Mouse (Mus musculus): ENCODE measurements around the gene Aqp11. TPM values are rescaled to one million over a fixed set of nuclear protein-coding genes. Genes with fewer than 3 reads are reported as not detected.

The Aqp11 gene
- polyA plus RNA-seq, 1 experiment = 0.56 TPM

DNA sequence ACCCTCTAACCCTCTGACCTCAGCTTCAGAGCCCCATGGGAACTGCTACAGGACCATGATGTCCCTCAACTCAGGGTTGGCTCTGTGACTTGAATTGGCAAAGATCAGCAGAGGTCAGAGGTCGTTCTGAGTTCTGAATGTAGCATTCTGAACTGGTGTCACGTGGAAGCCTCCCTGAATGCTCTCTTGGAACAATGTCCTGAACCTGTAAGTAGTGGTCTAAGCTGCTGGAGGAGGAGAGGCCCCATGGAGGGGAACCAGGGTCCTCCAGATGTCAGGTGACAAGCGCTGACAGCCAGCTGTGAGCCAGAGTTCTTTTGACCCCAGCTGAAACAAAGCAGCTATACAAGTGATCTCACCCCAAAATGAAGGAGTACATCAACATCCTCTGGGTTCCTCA is 7.7 kb downstream of the Aqp11 start:
- TF ChIP-seq MYOG (IDR thresholded peaks at IDR 0.05; ENCODE audit: control insufficient read depth in 1 of 3, insufficient read depth in 1 of 3, insufficient read length in 2 of 3, low read depth in 2 of 3) (no peak), POLR2A (IDR thresholded peaks at IDR 0.05; ENCODE audit: insufficient read length, low read depth) (no peak), SRF (IDR thresholded peaks at IDR 0.05; ENCODE audit: control insufficient read depth, insufficient read length, low read depth) (no peak), E2F4 (IDR thresholded peaks at IDR 0.05; ENCODE audit: insufficient read depth) (no peak), TCF12 (IDR thresholded peaks at IDR 0.05; ENCODE audit: insufficient read depth, poor library complexity, severe bottlenecking) (no peak), TCF3 (IDR thresholded peaks at IDR 0.05; ENCODE audit: insufficient read length, low read depth) (no peak)
- Histone ChIP-seq H3K4me2 (ENCODE audit: low read depth) (no peak overlapping the region), H3K27me3 (ENCODE audit: control insufficient read depth, insufficient read depth, insufficient read length) (no peaks in the 10 kb centered on the region), H3K36me3 (ENCODE audit: control insufficient read depth, insufficient read depth) (no peaks in the 10 kb centered on the region), H3K4me3 (no peak overlapping the region), H3ac (ENCODE audit: control insufficient read depth, insufficient read length) (no peak overlapping the region), H3K79me2 (ENCODE audit: control insufficient read depth, insufficient read depth) (no peaks in the 10 kb centered on the region)

DNA sequence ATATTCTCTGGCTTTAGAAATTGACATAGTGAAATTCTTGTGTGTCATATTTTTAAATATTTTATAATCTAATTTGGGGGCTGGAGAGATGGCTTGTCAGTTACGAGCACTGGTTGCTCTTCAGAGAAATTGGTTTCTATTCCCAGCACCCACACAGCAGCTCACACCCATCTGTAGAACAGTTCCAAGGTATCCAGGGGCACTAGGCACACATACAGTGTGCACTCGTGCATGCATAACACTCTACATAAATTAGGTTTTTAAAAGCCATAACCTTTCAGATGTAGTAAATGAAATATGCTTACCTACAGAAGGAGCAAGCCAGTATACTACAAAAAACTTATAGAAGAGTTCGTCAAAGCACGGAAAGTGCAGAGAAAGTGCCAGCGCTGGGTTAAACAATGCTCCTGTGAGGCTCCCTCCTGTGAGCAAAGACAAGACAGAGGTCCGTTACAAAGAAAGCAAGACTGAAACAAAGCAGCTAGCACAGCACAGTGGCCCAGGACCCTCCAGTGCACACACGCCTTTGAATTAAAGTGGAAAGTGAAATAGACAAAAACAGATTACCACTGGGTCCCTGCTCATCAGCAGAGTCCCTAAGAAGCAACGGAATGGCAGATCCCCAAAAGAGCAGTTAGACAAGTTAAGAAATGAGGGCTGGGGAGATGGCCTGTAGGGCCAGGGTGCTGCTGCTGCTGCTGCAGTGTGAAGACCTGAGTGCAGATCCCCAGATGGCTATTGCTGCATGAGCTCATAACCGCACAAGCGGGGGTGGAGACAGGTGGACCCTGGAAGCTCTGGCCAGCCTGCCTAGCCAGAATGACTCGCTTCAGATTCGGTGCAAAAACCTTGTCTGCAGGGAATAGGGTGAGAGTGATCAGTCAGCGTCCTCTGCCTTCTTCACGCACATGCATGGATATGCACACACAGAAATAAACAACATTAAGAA is 9.1 kb downstream of the Aqp11 start:
- Histone ChIP-seq H3ac (ENCODE audit: control insufficient read depth, insufficient read length) (no peak overlapping the region), H3K4me2 (ENCODE audit: low read depth) (no peak overlapping the region), H3K4me3 (no peak overlapping the region), H3K36me3 (ENCODE audit: control insufficient read depth, insufficient read depth) (no peaks in the 10 kb centered on the region), H3K27me3 (ENCODE audit: control insufficient read depth, insufficient read depth, insufficient read length) (no peaks in the 10 kb centered on the region), H3K79me2 (ENCODE audit: control insufficient read depth, insufficient read depth) (no peaks in the 10 kb centered on the region)
- TF ChIP-seq MAX (IDR thresholded peaks at IDR 0.05; ENCODE audit: low read depth) (no peak), E2F4 (IDR thresholded peaks at IDR 0.05; ENCODE audit: insufficient read depth) (no peak), POLR2AphosphoS2 (IDR thresholded peaks at IDR 0.05; ENCODE audit: insufficient read length, low read depth) (no peak), MYOD1 (IDR thresholded peaks at IDR 0.05; ENCODE audit: control insufficient read depth in 1 of 3, insufficient read length in 2 of 3, low read depth in 2 of 3) (peak in 2 of 3 experiments; percentile 27 to 52)

GRCm38 (mm10) chr7:97726778-97727177 is 11.3 kb downstream of the Aqp11 start:
- Histone ChIP-seq H3K27me3 (ENCODE audit: control insufficient read depth, insufficient read depth, insufficient read length) (no peaks in the 10 kb centered on the region), H3K4me3 (no peak overlapping the region), H3K36me3 (ENCODE audit: control insufficient read depth, insufficient read depth) (no peaks in the 10 kb centered on the region), H3ac (ENCODE audit: control insufficient read depth, insufficient read length) (no peak overlapping the region), H3K79me2 (ENCODE audit: control insufficient read depth, insufficient read depth) (no peaks in the 10 kb centered on the region), H3K4me2 (ENCODE audit: low read depth) (no peak overlapping the region)
- no peak for TF ChIP-seq MAX (IDR thresholded peaks at IDR 0.05; ENCODE audit: low read depth)
- TF ChIP-seq CEBPB (IDR thresholded peaks at IDR 0.05; ENCODE audit: insufficient read depth, poor library complexity, severe bottlenecking) = no peak
- no peak for TF ChIP-seq POLR2A (IDR thresholded peaks at IDR 0.05; ENCODE audit: insufficient read length, low read depth)
- no peak for TF ChIP-seq TCF3 (IDR thresholded peaks at IDR 0.05; ENCODE audit: insufficient read length, low read depth)
- TF ChIP-seq MYOD1 (IDR thresholded peaks at IDR 0.05; ENCODE audit: control insufficient read depth in 1 of 3, insufficient read length in 2 of 3, low read depth in 2 of 3) = no peak
- no peak for TF ChIP-seq E2F4 (IDR thresholded peaks at IDR 0.05; ENCODE audit: insufficient read depth)
- no peak for TF ChIP-seq SRF (IDR thresholded peaks at IDR 0.05; ENCODE audit: control insufficient read depth, insufficient read length, low read depth)
- TF ChIP-seq USF1 (IDR thresholded peaks at IDR 0.05; ENCODE audit: low read depth) = no peak
- TF ChIP-seq TCF12 (IDR thresholded peaks at IDR 0.05; ENCODE audit: insufficient read depth, poor library complexity, severe bottlenecking) = no peak
- TF ChIP-seq POLR2AphosphoS2 (IDR thresholded peaks at IDR 0.05; ENCODE audit: insufficient read length, low read depth) = no peak
- TF ChIP-seq MYOG (IDR thresholded peaks at IDR 0.05; ENCODE audit: control insufficient read depth in 1 of 3, insufficient read depth in 1 of 3, insufficient read length in 2 of 3, low read depth in 2 of 3) = no peak
- TF ChIP-seq REST (IDR thresholded peaks at IDR 0.05; ENCODE audit: insufficient read depth, insufficient read length) = no peak

DNA sequence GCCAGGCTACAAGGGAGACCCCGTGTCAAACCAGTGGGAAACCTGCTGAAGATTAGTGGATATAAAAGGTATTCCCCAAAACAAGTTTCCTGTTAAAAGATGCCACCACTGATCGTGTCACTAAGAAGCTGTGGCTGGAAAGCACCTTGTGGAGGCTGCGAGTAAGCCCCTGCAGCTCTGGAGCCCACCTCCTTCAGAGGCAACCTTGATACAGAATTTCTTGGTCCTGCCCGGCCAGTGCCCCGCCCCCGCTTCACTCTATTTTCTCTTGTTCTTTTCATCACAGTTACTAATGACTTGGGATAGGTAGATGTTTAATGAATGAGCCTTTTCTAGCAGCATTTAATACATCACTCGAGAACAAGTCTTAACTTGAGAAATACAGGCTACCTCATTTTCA is 12.0 kb downstream of the Aqp11 start:
- no peak overlapping the region for H3ac ChIP-seq (ENCODE audit: control insufficient read depth, insufficient read length)

DNA sequence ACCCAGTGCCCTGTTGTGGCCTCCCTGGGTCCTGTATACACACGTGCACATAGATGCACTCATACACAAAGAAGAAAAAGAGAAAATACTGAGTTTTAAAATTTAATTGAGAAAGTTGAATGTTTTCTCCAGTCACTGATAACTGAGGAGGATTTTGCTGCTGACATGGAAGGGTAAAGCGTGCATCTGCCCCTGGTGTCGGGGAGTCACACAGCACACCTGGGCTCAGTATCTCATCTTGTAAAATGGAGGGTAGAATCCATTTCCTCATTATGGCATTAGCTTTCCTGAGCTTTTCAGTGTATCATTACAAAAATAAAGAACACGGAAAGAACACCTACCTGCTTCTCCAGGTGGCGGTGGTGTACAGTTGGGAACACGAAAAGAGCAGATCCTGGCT is 12.7 kb downstream of the Aqp11 start:
- Histone ChIP-seq H3K36me3 (ENCODE audit: control insufficient read depth, insufficient read depth) (no peaks in the 10 kb centered on the region), H3K4me2 (ENCODE audit: low read depth) (no peak overlapping the region), H3K27me3 (ENCODE audit: control insufficient read depth, insufficient read depth, insufficient read length) (no peaks in the 10 kb centered on the region), H3K79me2 (ENCODE audit: control insufficient read depth, insufficient read depth) (no peaks in the 10 kb centered on the region), H3K4me3 (no peak overlapping the region), H3ac (ENCODE audit: control insufficient read depth, insufficient read length) (no peak overlapping the region)
- no peak for TF ChIP-seq USF1 (IDR thresholded peaks at IDR 0.05; ENCODE audit: low read depth)
- no peak for TF ChIP-seq POLR2AphosphoS2 (IDR thresholded peaks at IDR 0.05; ENCODE audit: insufficient read length, low read depth)
- TF ChIP-seq POLR2A (IDR thresholded peaks at IDR 0.05; ENCODE audit: insufficient read length, low read depth) = no peak
- no peak for TF ChIP-seq MAX (IDR thresholded peaks at IDR 0.05; ENCODE audit: low read depth)
- TF ChIP-seq MYOD1 (IDR thresholded peaks at IDR 0.05; ENCODE audit: control insufficient read depth in 1 of 3, insufficient read length in 2 of 3, low read depth in 2 of 3) = no peak
- TF ChIP-seq SRF (IDR thresholded peaks at IDR 0.05; ENCODE audit: control insufficient read depth, insufficient read length, low read depth) = no peak
- no peak for TF ChIP-seq REST (IDR thresholded peaks at IDR 0.05; ENCODE audit: insufficient read depth, insufficient read length)

More for the DNA sequence above, 12.0 kb downstream of the Aqp11 start:
- Histone ChIP-seq H3K4me2 (ENCODE audit: low read depth) (no peak overlapping the region), H3K36me3 (ENCODE audit: control insufficient read depth, insufficient read depth) (no peaks in the 10 kb centered on the region), H3K4me3 (no peak overlapping the region), H3K27me3 (ENCODE audit: control insufficient read depth, insufficient read depth, insufficient read length) (no peaks in the 10 kb centered on the region), H3K79me2 (ENCODE audit: control insufficient read depth, insufficient read depth) (no peaks in the 10 kb centered on the region)
- no peak for TF ChIP-seq CEBPB (IDR thresholded peaks at IDR 0.05; ENCODE audit: insufficient read depth, poor library complexity, severe bottlenecking)
- TF ChIP-seq SRF (IDR thresholded peaks at IDR 0.05; ENCODE audit: control insufficient read depth, insufficient read length, low read depth) = no peak
- no peak for TF ChIP-seq USF1 (IDR thresholded peaks at IDR 0.05; ENCODE audit: low read depth)
- TF ChIP-seq MAX (IDR thresholded peaks at IDR 0.05; ENCODE audit: low read depth) = no peak
- no peak for TF ChIP-seq TCF3 (IDR thresholded peaks at IDR 0.05; ENCODE audit: insufficient read length, low read depth)

Measured in myocyte (in vitro differentiated cells).